Mouse (Mus musculus): ENCODE measurements around the gene Xpo5.

- peak; percentile 63; the same call in 1 of the 2 replicates for TF ChIP-seq POLR2A (IDR thresholded peaks at IDR 0.05; ENCODE audit: borderline replicate concordance, control insufficient read depth, low read depth, low read length)
- TF ChIP-seq CTCF (IDR thresholded peaks at IDR 0.05; ENCODE audit: control insufficient read depth, insufficient read depth, low read length), result no peak
Measured at GRCm38 (mm10) chr17:46160686-46161085, 41.9 kb upstream of the Xpo5 start, which contains the start of gene Gtpbp2.

Measured in bone marrow, adult 2 months (tissue).